Mouse (Mus musculus) T-helper 17 cell (primary cell): Measurements from ENCODE around the gene Lpin1.

Source experiments
- in situ Hi-C, 2 experiments: fragments of 300-600 bp; cut with MboI, MseI; formaldehyde crosslinking; loops; 1 replicate in 1 of 2; 2 replicates in 1 of 2; pipeline ENCODE4 v1.15.1; 2025; ENCODE audit warnings: high pct_unique_total_duplicates in 2 of 2

Gene Lpin1

GRCm38 (mm10) chr12:16610936-16611335, at the start of gene Lpin1:
Gene Lpin1, minus strand, starts transcription at chr12:16610966.
- in situ Hi-C loops = no loop called here

- in situ Hi-C loops = no loop called here
These were observed 46.4 kb upstream of the Lpin1 start for GRCm38 (mm10) chr12:16656906-16657875.

GRCm38 (mm10) chr12:16655604-16656003, 44.8 kb upstream of the Lpin1 start:
- in situ Hi-C loops = no loop called here

GRCm38 (mm10) chr12:16653332-16654093, 42.7 kb upstream of the Lpin1 start, which contains the start of gene Ntsr2:
Gene Ntsr2, plus strand, starts transcription at chr12:16653382.
- in situ Hi-C loops = no loop called here

GRCm38 (mm10) chr12:16649819-16650218, 39.1 kb upstream of the Lpin1 start:
- in situ Hi-C loops = no loop called here

- in situ Hi-C loops = no loop called here
These were observed 37.5 kb upstream of the Lpin1 start for GRCm38 (mm10) chr12:16648273-16648672.

GRCm38 (mm10) chr12:16646780-16647409, 36.1 kb upstream of the Lpin1 start:
- in situ Hi-C loops = no loop called here

- in situ Hi-C loops = no loop called here
These were observed 33.9 kb upstream of the Lpin1 start for GRCm38 (mm10) chr12:16644698-16645097.

- in situ Hi-C loops = no loop called here
These were observed 33.0 kb upstream of the Lpin1 start for GRCm38 (mm10) chr12:16643508-16644345.

- in situ Hi-C loops = no loop called here
These were observed 31.2 kb upstream of the Lpin1 start for GRCm38 (mm10) chr12:16642000-16642399.

GRCm38 (mm10) chr12:16640075-16640474, 29.3 kb upstream of the Lpin1 start:
- in situ Hi-C loops = no loop called here

GRCm38 (mm10) chr12:16639078-16639771, 28.5 kb upstream of the Lpin1 start:
- in situ Hi-C loops = loop anchor here in 1 of 2 experiments (5.0 to 10.0 kb wide), 2 partner anchors 72 to 1104 kb away; no protein-coding TSS in a partner anchor

GRCm38 (mm10) chr12:16635816-16636215, 25.1 kb upstream of the Lpin1 start:
- in situ Hi-C loops = loop anchor here in 1 of 2 experiments (5.0 to 10.0 kb wide), 2 partner anchors 69 to 1101 kb away; no protein-coding TSS in a partner anchor

- in situ Hi-C loops = loop anchor here (5.0 to 10.0 kb wide), 2 partner anchors 67 to 1099 kb away; no protein-coding TSS in a partner anchor
These were observed 23.5 kb upstream of the Lpin1 start for GRCm38 (mm10) chr12:16634075-16634813.

GRCm38 (mm10) chr12:16633235-16633634, 22.5 kb upstream of the Lpin1 start:
- in situ Hi-C loops = loop anchor here (5.0 to 10.0 kb wide), 2 partner anchors 66 to 1098 kb away; no protein-coding TSS in a partner anchor

- in situ Hi-C loops = loop anchor here (5.0 to 10.0 kb wide), 2 partner anchors 64 to 1097 kb away; no protein-coding TSS in a partner anchor
These were observed 20.7 kb upstream of the Lpin1 start for GRCm38 (mm10) chr12:16631423-16631822.

GRCm38 (mm10) chr12:16630866-16631185, 20.1 kb upstream of the Lpin1 start:
- in situ Hi-C loops = loop anchor here (5.0 to 10.0 kb wide), 2 partner anchors 64 to 1096 kb away; no protein-coding TSS in a partner anchor

- in situ Hi-C loops = loop anchor here (5.0 to 10.0 kb wide), 2 partner anchors 63 to 1096 kb away; no protein-coding TSS in a partner anchor
These were observed 19.5 kb upstream of the Lpin1 start for GRCm38 (mm10) chr12:16630152-16630865.
